Comparison of ENCODE assay signal across 9 mouse cellular contexts in the genomic region with DNA sequence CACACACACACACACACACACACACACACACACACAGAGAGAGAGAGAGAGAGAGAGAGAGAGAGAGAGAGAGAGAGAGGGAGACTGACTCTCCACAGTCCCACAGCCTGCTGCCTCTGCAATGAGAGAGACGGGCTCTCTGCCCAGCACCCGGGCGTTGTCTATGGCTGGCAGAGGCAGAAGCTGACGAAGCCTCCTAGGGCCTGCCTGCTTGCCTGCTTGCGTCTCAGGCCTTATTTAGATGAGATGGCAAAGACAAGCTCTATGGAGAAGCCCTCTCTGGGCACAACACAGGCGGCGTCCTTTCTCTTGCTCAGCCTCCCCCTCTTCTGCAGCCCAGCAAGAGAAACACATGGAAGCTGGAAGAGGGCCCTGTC. TPM values are rescaled to one million over a fixed set of nuclear protein-coding genes. Genes with fewer than 3 reads are reported as not detected.
A peak's percentile ranks its signal among the peaks of the same experiment; 100 is the strongest.
DNase-seq lines count a peak whose midpoint lies in the region; ATAC-seq lines count a peak whose summit lies in the region.
"Had no signal": no experiment of that assay in that cellular context is flagged by ENCODE, and none has a peak within 500 bp of the region (broad histone marks: within the 10 kb centered on the region; RNA-seq: fewer than 3 reads in every experiment).

No protein-coding gene starts in this region.

- peaks cover 31% of the 10 kb centered on the region for H3K4me1 ChIP-seq in hindbrain, embryonic 15.5 days (replicated peaks)
- H3K4me1 ChIP-seq in hindbrain, embryonic 11.5 days (replicated peaks; ENCODE audit: control insufficient read depth, insufficient read depth, low read length), result peaks cover 20% of the 10 kb centered on the region
- peaks cover 5% of the 10 kb centered on the region; the same call in 1 of the 2 replicates for H3K4me1 ChIP-seq in brown adipose tissue, adult 24 weeks (ENCODE audit: control insufficient read depth, insufficient read depth, insufficient read length, low read length)
- H3K4me1 ChIP-seq in forebrain, embryonic 13.5 days, result peaks cover 36% of the 10 kb centered on the region

- H3K4me2 ChIP-seq in hindbrain, embryonic 15.5 days, result peak overlapping the region; percentile 26
- no peak overlapping the region for H3K4me2 ChIP-seq in hindbrain, embryonic 11.5 days (replicated peaks; ENCODE audit: low read depth, low read length)
- H3K4me2 ChIP-seq in forebrain, embryonic 13.5 days, result no peak overlapping the region

- 18% methylated on average over 7 of the region's 7 CpGs for WGBS in hindbrain, embryonic 15.5 days
- 30% methylated on average over 7 of the region's 7 CpGs for WGBS in hindbrain, embryonic 11.5 days
- WGBS in forebrain, embryonic 13.5 days, result 18% methylated on average over 7 of the region's 7 CpGs

- H3K9me3 ChIP-seq in hindbrain, embryonic 15.5 days, result no peaks in the 10 kb centered on the region
- no peaks in the 10 kb centered on the region for H3K9me3 ChIP-seq in hindbrain, embryonic 11.5 days (ENCODE audit: control insufficient read depth, low read length)
- no peaks in the 10 kb centered on the region for H3K9me3 ChIP-seq in forebrain, embryonic 13.5 days (replicated peaks)

- ATAC-seq in hindbrain, embryonic 15.5 days (ENCODE audit: low FRiP score, low read depth), result no peak
- ATAC-seq in hindbrain, embryonic 11.5 days (ENCODE audit: low FRiP score), result no peak
- no peak for ATAC-seq in forebrain, embryonic 13.5 days

- H3K4me3 ChIP-seq in hindbrain, embryonic 15.5 days, result no peak overlapping the region
- no peak overlapping the region for H3K4me3 ChIP-seq in hindbrain, embryonic 11.5 days (ENCODE audit: low read depth, low read length)
- H3K4me3 ChIP-seq in brown adipose tissue, adult 24 weeks (ENCODE audit: insufficient read depth, low read depth, low read length), result peak overlapping the region; percentile 92
- no peak overlapping the region for H3K4me3 ChIP-seq in forebrain, embryonic 13.5 days

- no peak for DNase-seq in hindbrain, embryonic 11.5 days (ENCODE audit: low spot score)
- DNase-seq in gastrocnemius, postnatal 25 days, result peak; percentile 79
- peak; percentile 59 for DNase-seq in left cerebral cortex, postnatal 4 days
- no peak for DNase-seq in embryo, embryonic 10 days (ENCODE audit: low spot score)
- DNase-seq in thymus, postnatal 25 days, result no peak

- peaks cover 9% of the 10 kb centered on the region for H3K27me3 ChIP-seq in hindbrain, embryonic 15.5 days
- peaks cover 50% of the 10 kb centered on the region for H3K27me3 ChIP-seq in hindbrain, embryonic 11.5 days (ENCODE audit: control insufficient read depth, insufficient read depth, low read length)
- peaks cover 54% of the 10 kb centered on the region for H3K27me3 ChIP-seq in forebrain, embryonic 13.5 days

- H3K27ac ChIP-seq in hindbrain, embryonic 15.5 days (replicated peaks), result no peak overlapping the region
- no peak overlapping the region for H3K27ac ChIP-seq in hindbrain, embryonic 11.5 days (ENCODE audit: low read depth, low read length)
- 0 out of 2 replicates have a peak overlapping the region, but pooled peaks have one; percentile 7 for H3K27ac ChIP-seq in brown adipose tissue, adult 24 weeks (replicated peaks; ENCODE audit: low read depth, low read length)
- no peak overlapping the region for H3K27ac ChIP-seq in forebrain, embryonic 13.5 days
- H3K27ac ChIP-seq: macrophage had no signal

- no peak overlapping the region for H3K9ac ChIP-seq in hindbrain, embryonic 15.5 days
- H3K9ac ChIP-seq in hindbrain, embryonic 11.5 days (ENCODE audit: low read depth, low read length), result no peak overlapping the region
- H3K9ac ChIP-seq in forebrain, embryonic 13.5 days, result no peak overlapping the region

- no peaks in the 10 kb centered on the region for H3K36me3 ChIP-seq in hindbrain, embryonic 15.5 days
- no peaks in the 10 kb centered on the region for H3K36me3 ChIP-seq in hindbrain, embryonic 11.5 days (ENCODE audit: control insufficient read depth, insufficient read depth, low read length)
- H3K36me3 ChIP-seq in forebrain, embryonic 13.5 days (ENCODE audit: poor library complexity, severe bottlenecking), result no peaks in the 10 kb centered on the region

- intact Hi-C loops in left cerebral cortex, postnatal 4 days (cut with DNase I), result no loop called here

RNA-seq across cellular contexts. Expression of gene Pdgfb, which starts 4.6 kb away (rescaled TPM):
- polyA plus RNA-seq in hindbrain, embryonic 15.5 days (2015; fragmentation: Nextera tagmentation; extraction: Ambion mirVana), result 5.7 and 5.8 TPM in 2 replicates
- polyA plus RNA-seq in hindbrain, embryonic 11.5 days (2014; fragmentation: Nextera tagmentation; extraction: Ambion mirVana), result 1.9 and 2.2 TPM in 2 replicates
- polyA plus RNA-seq in brown adipose tissue, adult 24 weeks (2012; ENCODE audit: insufficient read depth, insufficient read length, missing spikeins), result 9.8 and 13.0 TPM in 2 replicates
- 10 to 100 TPM; 13.9 to 16.7 TPM for total RNA-seq in gastrocnemius, postnatal 25 days (2021)
- total RNA-seq in left cerebral cortex, postnatal 4 days (2021), result 10 to 100 TPM; 19.2 to 26.6 TPM
- polyA plus RNA-seq in forebrain, embryonic 13.5 days (2015; fragmentation: Nextera tagmentation; extraction: Ambion mirVana), result 1.9 and 2.1 TPM in 2 replicates

RNA-seq across cellular contexts. Expression of gene Cbx7, which starts 39.3 kb away (rescaled TPM):
- polyA plus RNA-seq in hindbrain, embryonic 15.5 days (2015; fragmentation: Nextera tagmentation; extraction: Ambion mirVana), result 4.5 and 4.7 TPM in 2 replicates
- polyA plus RNA-seq in hindbrain, embryonic 11.5 days (2014; fragmentation: Nextera tagmentation; extraction: Ambion mirVana), result 1.7 and 2.2 TPM in 2 replicates
- polyA plus RNA-seq in brown adipose tissue, adult 24 weeks (2012; ENCODE audit: insufficient read depth, insufficient read length, missing spikeins), result 6.8 and 7.1 TPM in 2 replicates
- 10 to 100 TPM in 1 of 2 experiments, 1 to 10 TPM in 1; 8.6 to 11.1 TPM for total RNA-seq in gastrocnemius, postnatal 25 days (2021)
- total RNA-seq in left cerebral cortex, postnatal 4 days (2021), result 1 to 10 TPM; 5.6 to 6.8 TPM
- 2.5 and 2.9 TPM in 2 replicates for polyA plus RNA-seq in forebrain, embryonic 13.5 days (2015; fragmentation: Nextera tagmentation; extraction: Ambion mirVana)

Comparison
In these comparisons a context has a peak if more than half of its experiments do, and no peak if none do; other contexts are left out.
1. DNase-seq: peak in gastrocnemius, postnatal 25 days (single experiment) and left cerebral cortex, postnatal 4 days (single experiment); none in hindbrain, embryonic 11.5 days (single experiment), embryo, embryonic 10 days (single experiment) and thymus, postnatal 25 days (single experiment).